Mouse (Mus musculus): ENCODE data around the gene Nrd1. TPM values are rescaled to one million over a fixed set of nuclear protein-coding genes. Genes with fewer than 3 reads are reported as not detected.

Gene Nrd1
- total RNA-seq, 2 experiments from 2014 or later, result 121 to 130 TPM

GRCm38 (mm10) chr4:109043294-109043693 is 42.8 kb downstream of the Nrd1 start:
- TF ChIP-seq CTCF (conservative IDR thresholded peaks at IDR 0.05), result no peak
- no peak overlapping the region for H3K4me3 ChIP-seq
- DNase-seq (ENCODE audit: low spot score in 2 of 2), result no peak
- H3K27ac ChIP-seq, result no peak overlapping the region

- no peak for DNase-seq (ENCODE audit: low spot score in 2 of 2)
- H3K27ac ChIP-seq, result no peak overlapping the region
- H3K4me3 ChIP-seq, result no peak overlapping the region
- 0 out of 2 replicates have a peak, but pooled peaks have one; percentile 17 for TF ChIP-seq CTCF (conservative IDR thresholded peaks at IDR 0.05)
These were observed 43.3 kb downstream of the Nrd1 start for GRCm38 (mm10) chr4:109043756-109044155.

DNA sequence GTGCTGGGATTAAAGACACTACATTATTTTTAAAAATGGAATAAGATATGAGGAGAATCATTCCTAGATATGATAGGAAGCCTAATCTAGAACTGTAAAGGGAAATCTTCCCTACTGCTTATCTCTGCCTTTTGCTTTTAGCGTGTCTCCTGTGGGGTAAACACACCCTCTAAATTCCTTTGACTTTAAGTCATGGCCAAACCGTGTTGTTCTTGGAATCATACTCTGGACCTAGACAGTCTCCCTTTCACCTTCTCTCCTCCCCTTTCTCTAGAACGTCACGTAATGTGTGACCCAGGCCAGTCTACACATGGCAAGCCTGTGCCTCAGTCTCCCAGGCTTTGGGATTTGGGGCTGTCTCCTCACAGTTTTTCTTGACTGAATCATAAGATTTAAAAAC is 47.8 kb downstream of the Nrd1 start:
- DNase-seq (ENCODE audit: low spot score in 2 of 2), result no peak
- H3K27ac ChIP-seq, result no peak overlapping the region
- TF ChIP-seq CTCF (conservative IDR thresholded peaks at IDR 0.05), result no peak
- no peak overlapping the region for H3K4me3 ChIP-seq

DNA sequence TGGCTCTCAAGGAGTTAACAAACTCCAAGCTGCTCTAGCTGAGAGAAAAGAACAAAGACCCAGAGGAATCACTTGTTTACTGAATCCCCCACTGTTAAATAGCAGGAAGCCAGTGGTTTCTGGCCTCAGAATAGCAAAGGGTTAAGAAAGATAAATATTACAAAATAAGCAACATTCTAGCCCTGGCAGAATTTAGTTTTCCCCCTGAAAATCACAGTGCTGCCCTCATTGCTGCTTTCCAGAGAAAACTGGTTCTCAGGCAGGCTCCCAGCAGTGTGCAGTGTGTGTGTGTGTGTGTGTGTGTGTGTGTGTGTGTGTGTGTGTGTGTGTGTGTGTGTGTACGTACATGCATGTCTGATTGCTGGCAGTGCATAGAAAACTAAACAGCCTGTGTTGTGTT is 51.8 kb downstream of the Nrd1 start:
- TF ChIP-seq CTCF (conservative IDR thresholded peaks at IDR 0.05), result no peak
- no peak overlapping the region; the same call in 1 of the 2 replicates for H3K27ac ChIP-seq
- H3K4me3 ChIP-seq, result no peak overlapping the region
- DNase-seq (ENCODE audit: low spot score in 2 of 2), result no peak

DNA sequence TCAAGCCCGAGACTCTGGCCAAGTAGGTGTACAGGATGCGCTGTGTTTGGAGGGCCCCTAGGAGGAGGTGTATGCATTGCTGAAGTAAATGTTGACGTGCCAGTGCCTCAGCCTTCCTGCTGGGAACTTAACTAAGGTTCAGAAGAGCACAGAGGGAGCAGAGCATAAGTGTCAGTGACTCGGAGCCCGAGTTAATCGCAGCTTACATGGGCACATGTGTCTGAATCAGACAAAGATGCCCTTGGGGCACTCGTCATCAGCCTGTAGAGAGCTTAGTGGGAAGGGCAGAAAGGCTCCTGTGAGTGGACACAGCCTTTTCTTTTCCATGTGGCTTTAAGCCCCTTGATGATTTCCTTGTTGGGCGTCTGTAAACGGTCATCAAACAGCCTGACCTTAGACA is 53.5 kb downstream of the Nrd1 start:
- TF ChIP-seq CTCF (conservative IDR thresholded peaks at IDR 0.05), result no peak

DNA sequence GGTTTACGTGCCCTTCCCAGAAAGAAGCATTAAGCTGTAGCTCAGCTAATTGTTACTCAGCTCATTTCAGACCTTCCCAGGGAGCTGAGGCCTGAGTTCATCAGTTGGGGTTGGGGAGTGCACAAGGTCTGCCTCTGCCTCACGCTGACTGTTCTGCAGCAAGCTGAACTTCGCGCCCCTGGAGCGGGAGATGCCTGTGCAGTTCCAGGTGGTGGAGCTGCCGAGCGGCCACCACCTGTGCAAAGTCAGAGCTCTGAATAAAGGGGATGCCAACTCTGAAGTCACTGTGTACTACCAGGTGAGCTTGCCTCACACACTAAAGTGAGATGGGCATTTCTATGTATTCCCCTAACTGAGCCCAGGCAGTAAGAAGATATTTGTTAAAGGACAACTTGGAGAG is 55.9 kb downstream of the Nrd1 start:
- no peak for TF ChIP-seq CTCF (conservative IDR thresholded peaks at IDR 0.05)
- Histone ChIP-seq H3K4me3 (no peak overlapping the region), H3K27ac (peak overlapping the region; percentile 23; the same call in 1 of the 2 replicates)
- DNase-seq (ENCODE audit: low spot score in 2 of 2), result no peak

More for the DNA sequence above, 53.5 kb downstream of the Nrd1 start:
- Histone ChIP-seq H3K27ac (peak overlapping the region; percentile 36; the same call in 1 of the 2 replicates), H3K4me3 (no peak overlapping the region)
- no peak for DNase-seq (ENCODE audit: low spot score in 2 of 2)

GRCm38 (mm10) chr4:109057640-109058039 is 57.2 kb downstream of the Nrd1 start:
- no peak overlapping the region for H3K4me3 ChIP-seq
- DNase-seq (ENCODE audit: low spot score in 2 of 2), result no peak
- no peak for TF ChIP-seq CTCF (conservative IDR thresholded peaks at IDR 0.05)
- no peak overlapping the region for H3K27ac ChIP-seq

- TF ChIP-seq CTCF (conservative IDR thresholded peaks at IDR 0.05), result no peak
- Histone ChIP-seq H3K27ac (no peak overlapping the region), H3K4me3 (no peak overlapping the region)
- DNase-seq (ENCODE audit: low spot score in 2 of 2), result no peak
These were observed 58.9 kb downstream of the Nrd1 start for GRCm38 (mm10) chr4:109059255-109059821.

DNA sequence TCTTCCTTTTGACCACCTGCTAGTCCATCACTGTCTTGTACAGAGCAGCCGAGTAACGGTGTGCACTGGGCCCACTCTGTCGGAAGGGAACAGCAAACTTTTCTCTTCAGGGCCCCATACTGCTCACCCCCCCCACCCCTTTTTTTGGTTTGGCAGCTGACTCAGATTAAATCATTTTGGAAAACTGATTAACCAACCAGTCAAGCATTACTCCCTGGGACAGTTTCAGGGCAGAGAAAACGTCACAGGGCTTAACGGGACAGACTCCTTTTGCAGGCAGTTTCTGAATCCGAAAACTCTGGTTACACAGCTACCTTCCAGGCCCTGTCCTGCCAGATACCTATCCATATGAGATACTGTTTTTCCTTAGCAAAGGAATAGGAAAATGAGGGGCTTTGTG is 64.5 kb downstream of the Nrd1 start:
- no peak for TF ChIP-seq CTCF (conservative IDR thresholded peaks at IDR 0.05)
- Histone ChIP-seq H3K27ac (no peak overlapping the region), H3K4me3 (no peak overlapping the region)
- no peak for DNase-seq (ENCODE audit: low spot score in 2 of 2)

- no peak for DNase-seq (ENCODE audit: low spot score in 2 of 2)
- Histone ChIP-seq H3K4me3 (no peak overlapping the region), H3K27ac (no peak overlapping the region)
- TF ChIP-seq CTCF (conservative IDR thresholded peaks at IDR 0.05), result no peak
These were observed 65.3 kb downstream of the Nrd1 start for GRCm38 (mm10) chr4:109065714-109066113.

- H3K4me3 ChIP-seq, result no peak overlapping the region
- no peak overlapping the region for H3K27ac ChIP-seq
- no peak for DNase-seq (ENCODE audit: low spot score in 2 of 2)
- no peak for TF ChIP-seq CTCF (conservative IDR thresholded peaks at IDR 0.05)
These were observed 72.4 kb downstream of the Nrd1 start for GRCm38 (mm10) chr4:109072891-109073290.

DNA sequence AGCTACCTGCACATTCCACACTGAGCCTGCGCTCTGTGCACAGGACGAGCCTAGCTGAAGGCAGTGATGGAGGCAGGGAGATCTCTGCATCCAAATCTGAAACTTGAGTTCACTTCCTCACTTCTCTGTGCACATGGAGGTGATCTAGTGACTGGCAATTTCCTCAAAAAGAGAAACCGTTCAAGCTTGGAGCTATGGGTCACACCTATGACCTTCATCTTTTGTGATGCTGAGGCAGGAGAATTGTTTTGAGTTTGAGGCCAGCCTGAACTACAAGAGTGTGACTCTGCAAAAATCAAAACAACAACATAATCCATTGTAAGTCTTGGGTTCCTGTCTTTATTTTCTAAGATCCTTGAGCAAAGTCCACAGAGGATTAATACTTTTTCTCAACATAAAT is 72.8 kb downstream of the Nrd1 start:
- Histone ChIP-seq H3K4me3 (no peak overlapping the region), H3K27ac (no peak overlapping the region)
- no peak for TF ChIP-seq CTCF (conservative IDR thresholded peaks at IDR 0.05)
- no peak for DNase-seq (ENCODE audit: low spot score in 2 of 2)

DNA sequence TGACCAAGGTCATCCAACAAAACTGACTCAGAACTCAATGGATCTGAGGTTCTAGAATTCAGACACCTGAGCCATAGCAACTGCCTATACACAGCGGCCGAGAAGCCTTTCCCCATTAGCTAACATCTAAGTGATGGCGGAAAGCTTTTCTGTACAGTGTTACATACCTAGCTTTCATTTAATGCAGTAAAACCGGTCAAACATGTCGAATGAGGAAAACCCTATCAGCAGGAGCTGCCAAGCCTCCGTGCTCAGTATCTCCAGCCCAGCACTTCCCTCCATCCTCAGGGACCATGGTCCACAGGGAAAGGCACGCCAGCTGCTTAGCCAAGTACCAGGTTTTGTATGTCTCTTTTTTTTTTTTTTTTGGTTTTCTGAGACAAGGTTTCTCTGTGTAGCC is 78.5 kb downstream of the Nrd1 start:
- DNase-seq (ENCODE audit: low spot score in 2 of 2), result no peak
- H3K4me3 ChIP-seq, result no peak overlapping the region
- no peak for TF ChIP-seq CTCF (conservative IDR thresholded peaks at IDR 0.05)
- no peak overlapping the region for H3K27ac ChIP-seq

GRCm38 (mm10) chr4:109079676-109080075 is 79.2 kb downstream of the Nrd1 start:
- no peak for TF ChIP-seq CTCF (conservative IDR thresholded peaks at IDR 0.05)
- no peak for DNase-seq (ENCODE audit: low spot score in 2 of 2)
- H3K4me3 ChIP-seq, result no peak overlapping the region
- peak overlapping the region; percentile 36; the same call in 1 of the 2 replicates for H3K27ac ChIP-seq

All from layer of hippocampus, adult 2 months (tissue).